Mouse (Mus musculus) spleen, adult 2 months (tissue): ENCODE measurements around the gene Cep131.

Experiments used
- CTCF ChIP-seq: fragments of 200-500 bp; IDR thresholded peaks from 2 replicates; pipeline ENCODE4 v1.5.1; 2011; ENCODE audit warnings: mild to moderate bottlenecking, inconsistent platforms; ENCODE audit not compliant: insufficient read depth, insufficient read length, insufficient replicate concordance; ENCODE audit errors: extremely low read depth
- POLR2A ChIP-seq: fragments of 200-500 bp; IDR thresholded peaks from 2 replicates; pipeline ENCODE4 v1.6.1; 2011; ENCODE audit warnings: low read depth, low read length, inconsistent platforms

DNA sequence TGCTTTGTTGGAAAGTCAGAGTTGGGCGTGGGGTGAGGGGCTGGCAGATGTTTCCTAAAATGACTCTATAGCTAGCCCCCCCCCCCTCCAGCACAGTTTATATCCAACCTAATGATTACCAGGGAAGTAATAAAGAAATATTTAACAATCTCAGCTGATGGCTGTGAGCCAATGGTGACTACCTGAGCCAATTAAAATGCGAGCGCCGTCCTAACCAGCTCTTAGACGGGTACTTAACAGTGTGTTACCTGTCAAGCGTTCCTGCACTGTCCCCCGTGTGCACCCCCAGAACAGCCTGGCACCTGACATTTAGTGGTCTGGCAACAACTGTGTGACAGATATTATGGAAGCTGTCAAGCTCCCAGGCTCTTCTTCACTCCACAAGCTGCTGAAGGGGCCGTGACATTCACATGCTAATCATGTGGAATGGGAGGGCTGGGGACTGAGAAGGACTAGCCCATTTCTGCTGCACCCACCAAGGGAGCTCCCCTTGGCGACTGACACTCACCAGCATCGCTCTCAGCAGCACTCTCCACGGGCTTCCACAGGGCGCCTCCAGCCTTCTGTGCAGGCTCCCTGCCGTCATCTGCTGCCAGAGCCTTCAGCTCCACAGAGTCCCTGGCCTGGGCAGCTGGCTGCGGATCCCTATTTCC, 23.1 kb upstream of the Cep131 start:
- TF ChIP-seq POLR2A (no peak), CTCF (no peak)
